Mouse (Mus musculus) heart, embryonic 10.5 days (tissue): ENCODE data around the gene Heatr4. TPM values are rescaled to one million over a fixed set of nuclear protein-coding genes. Genes with fewer than 3 reads are reported as not detected.

Experiments
- DNase-seq: peaks from one replicate; pipeline ENCODE4 v3.0.0-alpha.2; 2017; ENCODE audit warnings: low spot score
- H3K27ac ChIP-seq: fragments of 300-500 bp; sonication (generic); 2 replicates; pipeline ENCODE4 v1.5.1; 2016; ENCODE audit warnings: mild to moderate bottlenecking
- H3K27me3 ChIP-seq: fragments of 300-500 bp; sonication (generic); 2 replicates; pipeline ENCODE4 v1.6.1; 2016; ENCODE audit warnings: mild to moderate bottlenecking; ENCODE audit not compliant: poor library complexity, insufficient read depth, severe bottlenecking
- H3K36me3 ChIP-seq: fragments of 300-500 bp; sonication (generic); 2 replicates; pipeline ENCODE4 v1.6.1; 2016; ENCODE audit warnings: mild to moderate bottlenecking, moderate library complexity
- H3K4me1 ChIP-seq: fragments of 300-500 bp; sonication (generic); 2 replicates; pipeline ENCODE4 v1.6.1; 2016; ENCODE audit warnings: mild to moderate bottlenecking
- H3K4me3 ChIP-seq: fragments of 300-500 bp; sonication (generic); 2 replicates; pipeline ENCODE4 v1.5.1; 2016; ENCODE audit warnings: mild to moderate bottlenecking, moderate library complexity
- H3K9me3 ChIP-seq: fragments of 300-500 bp; sonication (generic); 2 replicates; pipeline ENCODE4 v1.6.1; 2016; ENCODE audit warnings: mild to moderate bottlenecking, moderate library complexity
- WGBS: fragments of 180-500 bp; shearing (Covaris S2); methylation state at CpG from one replicate; pipeline ENCODE4 v1.1.7; 2016; 5-methylcytosine and 5-hydroxymethylcytosine counted together
- polyA plus RNA-seq: library from polyadenylated mRNA; unstranded; fragments of >200 nt; fragmentation: Nextera tagmentation; extraction: Ambion mirVana; gene quantifications from 2 replicates; pipeline ENCODE4 v1.2.1, GENCODE M21; 2016

The Heatr4 gene
- polyA plus RNA-seq, 1 experiment from 2014 or later: not detected

DNA sequence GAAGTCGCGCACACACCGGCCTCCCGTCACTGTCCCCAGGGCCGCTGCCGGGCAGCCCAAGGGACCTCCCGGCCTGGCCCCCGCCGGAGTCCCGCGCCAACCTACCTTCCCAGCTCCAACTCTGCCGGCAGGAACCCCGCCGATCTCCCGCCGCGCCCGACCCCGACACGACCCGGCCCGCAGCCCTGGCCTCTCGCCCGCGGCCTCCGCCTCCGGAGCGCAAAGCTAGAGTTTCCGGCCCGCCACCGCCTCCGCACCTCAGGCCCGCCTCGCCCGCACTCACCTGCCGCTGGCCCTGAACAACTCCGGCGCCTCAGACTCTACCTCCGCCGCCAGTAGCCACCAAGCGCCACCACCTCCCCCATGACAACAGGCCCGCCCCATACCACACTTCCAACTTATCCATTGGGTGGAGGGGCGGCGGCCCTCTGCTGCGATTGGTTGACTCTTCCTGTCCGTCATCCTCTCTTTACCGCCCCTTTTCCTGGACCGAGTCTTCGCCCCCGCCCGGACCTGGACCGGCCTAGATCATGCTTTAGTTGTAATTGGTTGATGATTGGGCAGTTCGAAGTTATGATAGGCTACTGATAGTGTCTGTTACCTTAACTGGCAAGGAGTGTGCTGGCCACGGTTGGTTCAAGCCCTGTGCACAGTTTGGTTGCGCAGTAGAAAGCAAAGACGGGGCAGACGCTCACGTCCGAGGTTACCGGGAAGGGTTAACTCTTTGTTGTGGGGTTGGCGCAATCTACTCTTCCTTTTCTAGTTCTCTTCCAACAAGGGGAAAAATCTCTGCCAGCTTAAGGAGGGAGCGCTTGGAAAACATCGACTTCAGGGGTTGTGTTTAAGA lies 62.9 kb downstream of the Heatr4 start, which contains the start of gene Numb:
Gene Numb, minus strand, starts transcription at position 400 of the 847 bp plus-strand sequence.
- H3K27me3 ChIP-seq: no peaks in the 10 kb centered on the region
- 1% methylated on average over 63 of the region's 63 CpGs for WGBS
- peak within 1 kb of the TSS; percentile 97 for H3K27ac ChIP-seq
- DNase-seq: peak; percentile 100
- H3K4me3 ChIP-seq: peak within 1 kb of the TSS; percentile 99
- peaks cover 42% of the 10 kb centered on the region for H3K4me1 ChIP-seq
- peaks cover 3% of the 10 kb centered on the region; the same call in 1 of the 2 replicates for H3K36me3 ChIP-seq
- H3K9me3 ChIP-seq: no peaks in the 10 kb centered on the region

DNA sequence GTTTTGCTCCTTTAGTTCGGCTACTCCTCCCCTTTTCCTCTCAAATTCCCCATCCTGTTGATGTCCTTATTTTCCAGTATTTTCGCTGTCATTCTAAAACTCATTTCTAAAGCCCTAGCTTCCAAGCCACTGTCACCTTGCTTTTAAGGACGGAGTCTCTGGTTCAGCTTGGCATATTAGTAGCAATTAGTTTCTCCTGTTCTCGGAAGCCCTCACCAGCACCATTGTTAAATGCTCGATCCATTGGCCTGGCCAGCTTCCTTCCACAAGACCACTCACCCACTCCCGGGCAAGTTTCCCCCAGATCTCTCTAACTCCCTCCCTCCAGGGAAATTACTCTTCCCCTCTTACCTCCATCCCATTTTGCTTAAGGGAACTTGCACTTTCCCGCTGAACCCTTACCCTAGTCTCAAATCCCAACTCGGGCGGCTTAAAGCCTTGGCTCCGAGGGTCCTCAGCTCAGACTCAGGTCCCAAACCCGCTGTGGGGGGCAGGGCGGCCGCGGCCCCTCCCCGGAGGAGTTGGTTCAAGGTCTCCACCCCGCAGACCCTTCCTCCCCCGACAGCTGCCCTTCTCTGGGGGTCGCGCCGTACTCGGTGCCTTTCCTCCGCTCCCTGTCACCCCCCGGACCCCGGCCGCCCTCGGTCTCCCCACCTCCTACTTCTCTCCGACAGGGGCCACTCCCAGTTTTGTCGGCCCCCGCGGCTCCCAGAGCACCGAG lies 63.8 kb downstream of the Heatr4 start:
- Histone ChIP-seq H3K36me3 (peaks cover 4% of the 10 kb centered on the region; the same call in 1 of the 2 replicates), H3K27me3 (no peaks in the 10 kb centered on the region), H3K4me3 (peak overlapping the region; percentile 99), H3K9me3 (no peaks in the 10 kb centered on the region), H3K4me1 (peaks cover 33% of the 10 kb centered on the region), H3K27ac (peak overlapping the region; percentile 97)
- 1% methylated on average over 31 of the region's 31 CpGs for WGBS
- no peak for DNase-seq

GRCm38 (mm10) chr12:83916884-83917283 lies 67.8 kb downstream of the Heatr4 start:
- Histone ChIP-seq H3K27ac (no peak overlapping the region), H3K4me1 (peaks cover 10% of the 10 kb centered on the region), H3K36me3 (peaks cover 24% of the 10 kb centered on the region; the same call in 1 of the 2 replicates), H3K9me3 (no peaks in the 10 kb centered on the region), H3K27me3 (no peaks in the 10 kb centered on the region), H3K4me3 (no peak overlapping the region)
- 66% methylated on average over 9 of the region's 9 CpGs for WGBS
- DNase-seq: no peak

DNA sequence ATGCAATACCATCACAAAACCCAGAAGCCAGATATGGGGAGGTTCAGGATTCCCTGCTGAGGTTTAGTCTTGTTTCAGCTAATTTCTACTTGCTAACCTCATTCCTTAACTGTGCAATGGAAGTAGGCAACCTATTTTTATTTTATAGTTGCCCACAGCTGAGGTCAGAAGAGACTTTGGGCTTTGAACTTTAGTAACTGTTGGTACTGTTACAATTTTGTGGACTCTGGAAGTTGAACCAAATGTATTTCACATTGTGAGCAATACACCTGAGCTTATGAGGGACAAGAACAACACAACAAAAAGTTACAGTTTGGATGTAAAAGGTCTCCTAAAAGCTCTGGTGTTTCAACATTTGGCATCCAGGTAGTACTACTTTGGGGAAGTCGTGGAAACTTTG lies 69.9 kb downstream of the Heatr4 start:
- 85% methylated on average over 1 of the region's 1 CpGs for WGBS

GRCm38 (mm10) chr12:83914202-83914740 lies 70.4 kb downstream of the Heatr4 start:
- Histone ChIP-seq H3K4me3 (no peak overlapping the region), H3K36me3 (peaks cover 24% of the 10 kb centered on the region; the same call in 1 of the 2 replicates), H3K4me1 (peaks cover 9% of the 10 kb centered on the region; the same call in 1 of the 2 replicates), H3K27me3 (no peaks in the 10 kb centered on the region), H3K9me3 (no peaks in the 10 kb centered on the region), H3K27ac (no peak overlapping the region)
- DNase-seq: no peak
- 94% methylated on average over 4 of the region's 4 CpGs for WGBS

More for the DNA sequence above, 69.9 kb downstream of the Heatr4 start:
- Histone ChIP-seq H3K4me1 (peaks cover 9% of the 10 kb centered on the region; the same call in 1 of the 2 replicates), H3K4me3 (no peak overlapping the region), H3K36me3 (peaks cover 24% of the 10 kb centered on the region; the same call in 1 of the 2 replicates), H3K27ac (no peak overlapping the region), H3K9me3 (no peaks in the 10 kb centered on the region), H3K27me3 (no peaks in the 10 kb centered on the region)
- no peak for DNase-seq

DNA sequence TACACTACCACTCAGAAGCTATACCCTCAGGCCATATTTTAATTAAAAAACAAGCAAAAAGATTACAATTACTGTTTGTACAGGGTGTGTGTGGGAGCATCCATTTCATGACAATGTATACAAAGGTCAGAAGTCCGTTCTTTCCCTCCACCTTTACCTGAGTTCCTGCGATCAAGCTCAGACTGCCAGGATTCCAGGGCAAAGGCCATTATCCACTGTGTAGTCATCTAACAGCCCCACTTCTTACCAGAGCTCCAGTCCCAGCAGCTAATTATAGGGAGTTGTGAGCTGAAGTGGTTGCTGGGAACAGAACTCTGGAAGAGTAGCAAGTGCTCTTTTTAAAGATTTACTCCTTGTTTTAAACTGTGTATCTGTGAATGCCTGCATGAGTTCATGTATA lies 74.2 kb downstream of the Heatr4 start:
- WGBS: 73% methylated on average over 2 of the region's 2 CpGs

More for the DNA sequence above, 74.2 kb downstream of the Heatr4 start:
- peaks cover 5% of the 10 kb centered on the region; the same call in 1 of the 2 replicates for H3K4me1 ChIP-seq
- no peaks in the 10 kb centered on the region for H3K9me3 ChIP-seq
- H3K36me3 ChIP-seq: peaks cover 25% of the 10 kb centered on the region; the same call in 1 of the 2 replicates
- no peak for DNase-seq
- peak overlapping the region; percentile 18; the same call in 1 of the 2 replicates for H3K27ac ChIP-seq
- no peak overlapping the region for H3K4me3 ChIP-seq
- no peaks in the 10 kb centered on the region for H3K27me3 ChIP-seq

Other genes starting within 250 kb of the Heatr4 start
- 0.15 and 0.38 TPM in 2 replicates for gene Papln, start 221.2 kb downstream of the Heatr4 start, polyA plus RNA-seq
- 38.8 and 39.1 TPM in 2 replicates for gene Numb, start 62.9 kb downstream of the Heatr4 start, polyA plus RNA-seq
- gene Riox1, start 34.2 kb downstream of the Heatr4 start, polyA plus RNA-seq: 12.3 and 19.4 TPM in 2 replicates
- 23.1 and 35.2 TPM in 2 replicates for gene Acot2, start 3.0 kb upstream of the Heatr4 start, polyA plus RNA-seq
- 15.3 and 23.3 TPM in 2 replicates for gene Acot1, start 24.6 kb upstream of the Heatr4 start, polyA plus RNA-seq
- 0.37 and 0.72 TPM in 2 replicates for gene Acot4, start 53.5 kb upstream of the Heatr4 start, polyA plus RNA-seq
- not detected in 2 replicates for gene Gm49366, start 54.1 kb upstream of the Heatr4 start, polyA plus RNA-seq
- 0.34 and 0.60 TPM in 2 replicates for gene Acot3, start 67.3 kb upstream of the Heatr4 start, polyA plus RNA-seq
- gene Acot5, start 84.5 kb upstream of the Heatr4 start, polyA plus RNA-seq: 0.11 TPM in 1 of 2 replicates, not detected in the other
- 0.67 and 0.69 TPM in 2 replicates for gene Acot6, start 115.8 kb upstream of the Heatr4 start, polyA plus RNA-seq
- gene Dnal1, start 129.5 kb upstream of the Heatr4 start, polyA plus RNA-seq: 3.4 and 3.7 TPM in 2 replicates
- gene Pnma1, start 163.6 kb upstream of the Heatr4 start, polyA plus RNA-seq: 0.71 and 1.1 TPM in 2 replicates
- 8.0 and 10.5 TPM in 2 replicates for gene Elmsan1, start 234.0 kb upstream of the Heatr4 start, polyA plus RNA-seq